Mouse (Mus musculus) fibroblast of lung, adult 2 months (primary cell): ENCODE results near the gene Crtam.

ENCODE experiments used
- DNase-seq: peaks from one replicate; pipeline ENCODE4 v3.0.0-alpha.2; 2011; ENCODE audit warnings: low read depth

The Crtam gene

DNA sequence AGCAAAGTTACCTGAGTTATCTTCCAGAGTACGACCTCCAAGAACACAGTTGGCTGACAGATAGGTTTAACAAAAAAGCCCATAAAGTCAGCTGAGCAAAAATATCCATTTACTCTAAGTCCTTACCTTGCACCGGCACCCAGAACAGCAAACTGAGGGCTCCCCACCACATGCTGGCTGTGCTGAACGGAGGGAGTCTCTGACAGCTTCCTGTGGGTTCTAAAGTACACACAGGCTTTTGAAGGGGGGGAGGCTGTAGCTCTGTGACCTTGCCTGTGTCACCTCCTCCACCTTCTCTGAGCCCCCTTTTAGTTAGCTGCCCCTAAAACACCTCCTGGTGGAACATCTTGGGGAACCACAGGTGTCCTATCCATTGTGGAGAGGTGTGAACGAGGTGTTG is at the start of gene Crtam:
TSS of gene Crtam (minus strand) at position 214 of the 400 bp plus-strand sequence.
- DNase-seq = no peak

DNA sequence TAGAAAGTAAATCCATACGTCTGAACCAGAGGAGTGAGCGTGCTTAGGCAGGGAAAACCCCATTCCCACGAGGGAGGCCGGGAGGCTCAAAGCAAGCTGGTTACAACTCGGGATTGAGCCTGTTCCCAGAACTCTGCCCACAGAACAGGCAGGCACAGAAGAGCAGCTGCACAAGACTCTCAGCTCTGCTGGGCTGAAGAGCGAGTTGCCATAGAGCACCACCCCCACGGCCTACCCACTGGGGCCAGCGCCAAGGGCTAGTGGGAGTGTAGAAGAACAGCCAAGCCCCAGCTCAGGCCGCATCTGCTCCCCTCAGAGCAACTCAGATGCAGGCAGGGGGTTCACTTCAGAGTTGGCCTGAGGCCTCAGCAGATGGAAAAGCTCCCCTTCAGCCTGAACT is 49.7 kb upstream of the Crtam start:
- DNase-seq = no peak

DNA sequence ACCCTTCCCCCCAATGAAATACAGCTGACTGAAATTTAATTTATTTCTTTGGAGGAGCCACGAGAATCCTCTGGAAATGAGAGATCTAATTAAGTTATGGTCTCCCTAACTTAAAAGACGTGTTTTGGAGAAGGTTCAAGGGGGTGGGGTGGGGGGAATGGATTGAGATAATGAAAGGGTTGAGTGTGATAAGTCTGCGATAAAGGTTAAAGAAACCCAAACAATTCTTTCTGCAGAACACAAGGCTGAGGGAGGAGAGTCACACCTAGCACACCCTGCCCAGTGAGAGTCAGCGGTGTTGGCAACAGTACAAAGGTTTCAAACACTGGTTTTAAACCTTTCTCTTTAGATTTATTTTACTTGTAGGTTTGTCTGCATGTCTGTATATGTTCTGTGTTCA is 49.0 kb upstream of the Crtam start:
- no peak for DNase-seq

DNA sequence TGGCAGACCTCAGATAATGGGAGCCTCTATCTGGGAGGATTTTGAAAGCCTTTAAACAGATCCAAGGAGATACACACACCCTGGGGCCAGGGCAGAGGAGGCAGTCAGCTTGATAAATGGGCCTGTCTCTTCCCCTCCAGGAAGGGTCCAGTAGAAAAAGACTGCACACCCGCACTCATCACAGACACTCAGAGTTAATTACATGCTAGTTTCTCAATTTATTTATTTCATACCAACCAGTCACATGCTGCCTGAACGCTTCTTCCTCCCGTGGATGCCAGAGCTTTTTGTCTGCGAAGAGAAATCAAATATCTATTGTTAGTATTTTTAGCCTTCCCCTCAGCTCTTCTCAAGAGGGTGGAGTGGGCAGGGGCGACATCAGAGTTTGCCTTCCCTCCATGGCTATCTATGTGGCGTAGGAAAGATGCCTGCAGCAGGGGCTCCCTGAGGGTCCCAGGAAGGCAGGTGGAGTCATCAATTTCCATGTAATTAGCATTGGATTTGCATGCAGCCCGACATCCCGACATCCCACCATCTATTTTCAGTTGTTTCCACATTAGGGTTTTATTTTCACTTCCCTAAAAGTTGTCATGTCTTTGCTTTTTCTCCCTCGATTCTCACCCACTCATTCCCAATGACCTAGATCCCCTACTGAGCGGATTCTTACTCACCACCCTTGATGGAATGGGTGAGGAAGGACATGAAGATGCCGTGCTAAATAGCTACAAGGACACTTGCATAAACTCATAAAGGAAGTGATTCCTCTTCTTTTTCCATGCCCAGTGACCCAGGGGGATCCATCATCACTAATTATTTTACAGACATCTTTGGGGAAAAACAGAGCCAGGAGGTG is 46.9 kb upstream of the Crtam start:
- no peak for DNase-seq

DNA sequence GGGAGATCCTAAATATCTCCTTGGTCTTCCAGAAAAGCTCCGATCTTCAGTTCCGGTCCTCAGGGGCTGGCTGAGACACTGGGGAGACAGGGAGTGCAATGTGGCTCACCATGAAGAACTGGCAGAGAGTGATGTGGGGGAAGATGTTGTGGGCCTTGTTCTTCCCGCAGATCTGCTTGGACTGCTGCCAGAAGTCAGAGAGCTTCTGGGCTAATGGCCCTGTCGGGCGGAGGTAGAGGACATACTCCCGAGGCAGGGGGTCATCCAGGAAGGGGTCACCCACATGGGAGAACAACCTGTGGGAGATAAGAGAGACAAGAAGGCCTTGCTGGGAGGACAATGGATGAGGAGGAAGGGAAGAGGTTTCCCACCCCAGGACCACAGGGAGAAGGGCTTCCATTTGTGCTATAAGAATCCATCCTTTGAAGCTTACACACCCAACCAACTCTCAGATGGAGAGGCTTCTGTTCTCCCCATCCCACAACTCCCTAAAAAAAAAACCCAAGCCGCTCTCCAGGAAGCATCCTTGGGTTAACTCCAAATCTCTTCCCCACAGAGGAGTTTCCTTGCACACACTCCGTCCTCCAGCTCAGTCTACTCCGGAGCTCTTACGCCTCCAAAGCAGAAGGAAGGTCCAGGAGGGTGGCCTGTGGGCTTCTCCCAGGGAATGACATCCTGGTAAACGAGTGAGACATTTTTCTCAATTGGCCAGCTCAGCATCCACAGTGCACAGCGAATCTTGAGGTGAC is 46.1 kb upstream of the Crtam start:
- no peak for DNase-seq

DNA sequence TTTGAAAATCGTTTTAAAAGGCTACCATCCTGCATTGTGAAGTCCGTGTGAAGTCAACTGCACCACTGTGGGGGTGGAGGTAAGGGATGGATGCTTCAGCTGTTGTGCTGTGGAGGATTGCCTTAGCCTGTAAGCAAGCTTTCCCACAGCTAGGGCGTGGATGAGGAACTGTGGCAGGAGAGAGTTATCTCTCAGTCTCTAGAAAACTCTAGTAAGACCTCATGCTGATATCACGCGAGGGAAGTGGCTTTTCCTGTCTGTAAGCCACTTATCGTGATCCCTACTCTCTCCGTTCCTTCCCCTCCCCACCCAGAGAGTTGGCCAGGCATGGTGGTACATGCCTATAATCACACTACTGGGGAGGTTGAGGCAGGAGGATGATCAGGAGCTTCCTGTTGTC is 44.9 kb upstream of the Crtam start:
- DNase-seq = no peak

DNA sequence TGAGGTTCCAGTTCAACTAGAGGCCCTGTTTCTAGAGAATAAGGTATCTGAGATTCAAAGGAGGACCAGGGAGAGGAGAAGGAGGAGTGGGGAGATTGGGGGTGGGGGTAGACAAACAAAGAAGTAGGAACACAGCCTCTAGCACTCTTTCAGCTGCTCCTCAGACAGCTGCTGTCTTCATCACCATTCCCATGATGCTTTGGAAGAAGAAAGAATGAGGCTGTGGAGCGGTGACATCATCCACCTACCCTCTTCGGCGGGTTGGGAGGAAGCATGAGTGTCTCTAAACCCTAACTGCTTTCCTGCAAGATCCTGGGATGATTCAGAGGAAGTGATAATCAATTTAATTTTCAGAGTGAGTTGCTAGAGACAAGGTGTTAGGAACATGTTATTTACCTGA is 44.4 kb upstream of the Crtam start:
- DNase-seq = no peak

DNA sequence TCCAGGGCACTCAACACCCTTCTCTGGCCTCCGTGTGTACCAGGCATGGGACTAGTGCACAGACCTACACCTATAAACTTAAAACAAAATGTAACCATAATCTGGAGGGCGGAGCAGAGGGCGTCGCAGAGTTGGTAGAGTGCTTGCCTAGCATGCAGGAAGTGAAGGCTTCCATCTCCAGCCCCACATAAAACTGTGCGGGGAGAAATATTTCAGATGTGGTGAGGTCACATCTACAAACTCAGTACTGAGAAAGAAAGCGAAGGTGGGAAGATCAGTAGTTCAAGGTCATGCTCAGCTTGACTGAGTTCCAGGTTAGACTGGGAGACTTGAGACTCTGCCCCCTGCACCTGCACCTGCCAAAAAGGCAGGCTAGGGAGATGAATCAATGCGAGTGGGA is 43.8 kb upstream of the Crtam start:
- DNase-seq = no peak

DNA sequence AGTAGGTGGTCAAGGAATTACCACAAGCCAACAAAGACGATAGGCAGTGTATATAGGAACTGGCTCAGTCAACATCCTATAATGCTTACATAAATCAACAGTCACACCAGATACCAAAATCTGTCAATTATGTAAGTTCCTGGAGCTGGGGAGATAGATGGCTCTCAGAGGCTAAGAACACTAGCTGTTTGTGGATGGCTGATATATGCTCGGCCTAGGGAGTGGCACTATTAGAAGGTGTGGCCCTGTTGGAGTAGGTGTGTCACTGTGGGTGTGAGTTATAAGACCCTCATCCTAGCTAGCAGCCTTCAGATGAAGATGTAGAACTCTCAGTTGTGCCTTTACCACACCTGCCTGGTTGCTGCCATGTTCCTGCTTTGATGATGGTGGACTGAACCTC is 43.2 kb upstream of the Crtam start:
- DNase-seq = no peak

DNA sequence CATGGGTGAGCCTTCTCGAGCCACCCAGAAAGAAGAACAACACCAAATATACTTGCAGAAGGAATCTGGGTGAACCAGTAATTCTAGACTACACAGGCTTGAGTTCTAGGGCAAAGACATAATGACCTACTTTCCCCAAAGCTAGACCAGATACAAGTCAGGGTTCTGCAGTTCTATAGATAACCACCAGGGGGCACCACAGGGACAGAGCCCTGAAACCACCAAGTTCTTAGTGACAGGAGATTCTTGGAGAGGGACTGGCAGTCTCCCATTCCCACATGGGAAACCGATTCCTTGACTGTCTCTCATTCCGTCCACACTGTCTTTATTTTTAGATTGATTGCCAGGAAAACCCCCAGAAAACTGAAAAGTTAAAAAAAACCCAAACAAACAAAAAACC is 40.2 kb upstream of the Crtam start:
- peak; percentile 64 for DNase-seq

DNA sequence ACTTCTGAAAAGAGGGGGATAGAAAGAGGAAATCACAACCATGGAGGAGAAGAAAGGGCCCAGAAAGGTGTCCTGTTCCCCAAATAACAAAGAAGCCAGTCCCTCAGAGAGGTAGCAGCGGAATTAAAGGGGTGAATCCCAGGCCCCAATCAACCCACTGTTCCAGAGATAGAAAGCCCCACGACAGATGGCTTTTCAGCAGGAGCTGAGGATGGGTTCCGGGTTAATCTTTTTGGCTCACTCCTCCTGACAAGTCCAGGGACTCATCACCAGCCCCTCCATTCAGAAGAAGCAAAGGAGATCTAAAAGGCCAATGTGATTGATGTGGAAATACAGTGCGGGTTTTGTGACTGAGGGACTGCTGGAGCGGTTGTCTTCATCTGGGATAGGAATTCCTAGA is 39.2 kb upstream of the Crtam start:
- DNase-seq = no peak

DNA sequence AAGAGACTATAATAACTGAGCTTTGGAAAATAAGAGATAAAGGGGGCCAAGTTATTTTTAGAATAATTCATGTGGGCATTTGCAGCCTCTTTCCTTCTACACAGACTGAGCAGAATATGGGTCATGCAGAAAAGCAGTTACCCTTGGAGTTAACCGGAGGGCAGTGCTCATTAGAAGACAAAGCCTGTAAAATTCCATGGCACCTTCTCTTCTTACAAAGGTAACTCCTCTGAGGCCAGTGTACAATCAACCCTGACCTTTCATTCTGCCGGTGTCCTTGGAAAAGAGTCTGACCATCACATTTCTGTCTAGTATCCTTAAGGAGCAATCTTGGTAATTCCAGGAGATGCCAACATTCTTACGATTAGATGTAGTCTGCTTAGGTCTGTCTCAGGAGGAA is 37.0 kb upstream of the Crtam start:
- no peak for DNase-seq

DNA sequence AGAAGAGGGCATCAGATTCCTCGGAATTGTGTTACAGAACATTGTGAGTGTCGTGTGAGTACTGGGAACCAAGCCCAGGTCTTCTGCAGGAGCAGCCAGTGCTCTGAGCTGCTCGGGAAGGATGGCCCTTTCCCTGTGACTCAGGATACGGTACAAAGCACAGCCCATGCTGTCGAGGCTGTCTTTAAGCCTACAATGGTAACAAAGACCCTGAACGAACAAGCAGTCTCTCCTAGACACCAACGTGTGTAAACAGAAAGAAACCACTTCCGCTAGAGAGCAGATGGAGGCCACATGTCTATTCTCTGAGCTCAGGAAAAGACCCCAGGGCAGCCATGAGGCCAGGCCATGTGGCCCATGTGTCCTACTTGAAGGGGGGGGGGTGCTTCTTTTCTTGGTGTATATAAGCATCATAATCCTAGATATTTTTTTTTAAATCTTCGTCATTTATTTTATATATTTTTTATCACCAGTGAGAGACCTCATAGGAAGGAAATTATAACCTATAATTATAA is 33.8 kb upstream of the Crtam start:
- no peak for DNase-seq

DNA sequence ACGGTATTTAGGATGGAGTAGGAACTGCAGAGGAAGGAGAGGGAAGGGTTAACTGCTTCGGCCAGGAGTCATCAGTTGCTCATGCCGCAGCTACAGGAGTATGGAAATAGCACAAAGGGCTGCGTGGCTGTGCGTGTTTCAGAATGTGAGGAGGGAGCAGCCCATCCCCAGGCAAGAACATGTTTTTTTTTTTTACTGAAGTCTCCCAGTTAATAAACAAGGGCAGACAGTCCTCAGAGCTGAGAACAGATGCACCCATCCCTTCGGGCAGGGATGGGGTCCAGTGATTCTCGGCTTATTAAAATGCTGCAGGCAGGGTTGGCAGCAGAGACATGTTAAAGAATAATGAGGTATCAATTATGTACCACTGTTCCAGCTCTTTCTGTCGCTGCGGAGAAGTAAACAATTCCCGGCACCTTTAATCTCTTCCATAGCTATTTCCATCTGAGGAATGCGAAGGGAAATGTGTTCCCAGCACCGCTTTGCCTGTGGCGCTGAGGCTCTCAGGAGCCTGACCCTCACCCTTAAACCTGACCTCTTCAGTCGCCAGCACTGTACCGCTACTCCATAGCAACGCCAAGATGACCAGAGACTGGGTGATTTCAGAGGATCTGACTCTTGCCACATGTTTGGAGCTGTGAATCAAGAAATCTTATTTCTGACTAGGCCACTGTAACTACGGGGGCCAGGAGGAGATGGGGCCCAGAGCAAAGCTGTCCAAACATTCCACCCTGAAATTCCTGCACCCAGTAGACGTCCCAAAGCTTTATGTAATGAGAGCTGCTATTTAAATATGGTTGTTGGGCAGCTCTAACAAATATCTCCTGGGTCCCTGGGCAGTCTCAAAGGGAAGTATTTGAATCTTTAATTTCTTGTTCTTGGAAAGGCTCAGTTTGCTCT is 27.4 kb upstream of the Crtam start:
- no peak for DNase-seq

DNA sequence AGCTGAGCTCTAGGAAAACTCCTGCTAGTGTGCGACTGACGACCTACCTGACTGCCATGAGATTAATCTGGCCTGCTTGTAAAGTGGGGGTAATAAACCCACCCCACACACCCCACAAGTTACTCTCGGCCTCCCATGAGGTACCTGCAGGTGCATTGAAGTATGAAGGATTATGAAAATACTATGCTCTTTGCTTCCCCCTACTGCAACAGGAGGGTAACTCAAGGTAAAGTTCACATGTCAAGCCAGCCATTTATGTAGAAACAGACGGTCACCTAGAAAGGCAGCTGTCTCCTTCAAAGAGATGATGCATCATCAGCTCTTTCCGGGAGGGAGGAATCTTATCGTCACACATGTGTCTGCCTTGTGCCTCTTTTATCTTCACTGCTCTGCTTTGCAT is 25.4 kb upstream of the Crtam start:
- no peak for DNase-seq

DNA sequence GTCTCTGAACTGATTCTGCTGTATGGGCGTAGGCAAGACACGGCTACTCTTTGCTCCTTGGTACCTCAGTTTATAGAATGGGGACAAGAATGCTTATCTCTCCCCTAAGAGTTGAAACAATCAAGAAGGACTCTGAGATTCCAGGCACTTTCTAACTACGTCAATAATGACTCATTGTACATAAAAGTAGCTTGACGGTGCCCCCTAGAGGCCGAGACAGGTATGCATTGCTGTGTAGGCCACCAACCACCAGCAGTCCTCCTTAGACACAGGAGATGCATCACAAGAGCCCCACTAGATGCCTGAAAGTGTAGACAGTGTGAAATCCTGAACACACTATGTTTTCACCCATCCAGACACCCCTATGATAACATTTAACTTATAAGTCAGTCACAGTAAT is 24.0 kb upstream of the Crtam start:
- DNase-seq = no peak

DNA sequence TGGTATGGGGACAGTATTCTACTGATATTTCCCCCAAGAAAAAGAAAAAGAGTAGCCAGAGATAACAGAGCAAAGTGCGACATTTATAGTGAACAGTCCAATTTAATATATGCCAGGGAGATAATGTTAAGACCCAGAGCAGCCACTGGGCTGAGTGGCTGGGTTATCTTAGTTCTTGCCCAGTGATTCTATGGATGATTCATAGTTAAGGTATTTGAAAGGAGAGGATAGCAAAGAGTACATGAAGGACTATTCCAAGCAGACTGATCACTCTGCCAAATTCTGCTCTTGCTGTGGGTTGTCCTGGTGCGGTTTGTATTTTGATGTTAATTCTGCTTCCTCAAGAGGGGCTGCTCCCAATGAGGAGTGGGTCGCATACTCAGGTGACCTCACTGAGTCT is 17.3 kb upstream of the Crtam start:
- DNase-seq = no peak

DNA sequence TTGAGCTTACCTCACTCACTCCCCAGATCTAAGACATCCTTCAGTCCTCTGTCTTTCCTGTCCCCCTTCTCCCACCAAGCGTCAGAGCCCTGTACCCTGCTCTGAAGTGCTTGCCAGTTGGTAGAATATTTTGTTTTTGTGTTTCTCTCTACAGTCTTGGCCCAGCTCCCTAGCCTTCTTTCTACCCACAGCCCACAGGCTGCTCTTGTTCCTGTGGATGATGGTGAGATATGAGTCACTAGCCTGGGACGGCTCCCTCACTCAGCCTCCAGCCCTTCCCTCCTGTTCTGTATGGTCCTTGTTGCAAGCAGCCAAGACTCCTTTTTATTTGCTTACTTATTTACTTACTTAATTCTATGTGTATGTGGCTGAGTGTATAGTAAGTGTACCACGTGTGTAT is 16.1 kb upstream of the Crtam start:
- DNase-seq = peak; percentile 74

DNA sequence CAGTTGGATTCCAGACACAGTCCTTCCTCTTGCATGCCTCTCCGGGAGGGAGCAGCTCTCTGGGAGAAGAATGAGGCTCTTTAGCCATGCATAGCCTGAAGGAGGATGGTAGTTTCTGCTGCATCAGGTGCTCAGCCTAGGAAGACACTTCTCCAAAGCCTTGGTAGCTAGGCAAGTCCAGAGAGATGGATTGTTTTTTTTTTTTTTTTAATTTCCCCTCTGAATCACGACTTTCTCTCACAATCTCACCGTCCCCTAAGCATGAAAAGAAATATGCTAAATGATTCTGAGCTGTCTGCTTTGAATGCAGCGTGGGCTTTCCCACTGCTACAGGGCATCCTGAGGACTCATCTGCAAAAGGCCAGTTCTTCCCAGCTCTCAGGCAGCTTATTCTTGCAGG is 10.1 kb upstream of the Crtam start:
- no peak for DNase-seq

DNA sequence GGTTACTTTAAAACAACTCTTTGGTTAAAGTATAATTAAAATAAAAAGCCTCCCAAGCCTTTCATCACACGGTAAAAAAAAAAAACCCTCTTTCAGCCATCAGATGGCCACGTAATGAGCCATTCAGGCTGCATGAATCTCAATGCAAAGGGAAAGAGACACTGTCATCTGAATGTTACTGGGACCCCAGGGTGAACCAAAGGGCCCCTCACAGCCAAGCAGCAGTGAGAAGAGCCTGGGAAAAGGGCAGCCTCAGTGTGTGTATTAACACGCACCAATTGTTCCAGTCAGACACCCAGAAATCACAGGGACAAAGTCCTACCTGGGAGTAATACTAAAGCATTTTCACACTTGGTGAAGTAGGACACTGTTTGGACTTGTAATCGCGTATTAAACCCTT is 8.0 kb upstream of the Crtam start:
- DNase-seq = no peak

DNA sequence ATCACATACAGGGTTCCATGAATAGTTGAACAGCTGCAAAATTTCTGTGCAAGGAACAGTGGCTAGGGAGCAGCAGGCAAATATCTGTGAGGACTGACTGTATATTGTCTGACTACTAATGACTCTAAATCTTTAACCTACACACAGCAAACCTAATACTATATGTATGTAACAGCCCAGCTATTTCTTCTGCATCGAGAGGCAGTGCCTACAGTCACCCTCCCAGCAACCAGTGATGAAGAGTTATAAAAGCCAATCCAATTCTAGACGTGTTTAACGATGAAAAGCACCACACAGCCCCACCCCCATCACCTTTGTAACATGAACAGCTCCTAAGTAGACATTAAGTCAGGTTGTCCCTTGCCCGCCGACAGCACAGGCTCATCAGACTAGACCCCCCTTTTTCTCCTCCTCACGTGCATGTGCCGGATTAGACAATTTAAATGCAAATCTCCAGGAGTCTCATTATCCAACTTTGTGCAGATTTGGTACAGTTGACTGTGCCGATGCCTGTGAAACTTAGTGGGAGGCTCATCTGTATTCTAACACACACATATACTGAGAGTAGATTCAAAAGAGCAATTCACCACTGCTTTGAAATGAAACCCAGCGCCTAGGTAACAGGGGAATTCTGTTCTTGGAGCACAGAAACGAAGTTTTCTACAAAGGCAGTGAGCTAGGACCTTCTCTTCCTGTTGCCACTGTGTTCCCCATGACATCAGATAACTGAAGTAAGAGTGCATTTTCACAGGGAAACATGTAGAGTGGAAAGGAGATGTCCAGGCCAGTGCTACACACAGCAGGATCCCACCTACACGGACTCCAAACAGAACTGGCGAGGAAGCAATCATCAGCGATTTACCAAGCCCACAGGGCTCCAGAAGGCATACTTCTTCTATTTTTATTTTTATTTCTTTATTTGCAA is 7.3 kb upstream of the Crtam start:
- DNase-seq = no peak
